Mouse (Mus musculus): ENCODE data around the gene Fgfr1op2. TPM values are rescaled to one million over a fixed set of nuclear protein-coding genes. Genes with fewer than 3 reads are reported as not detected.
"Not testable (repeated sequence)": the region's sequence is repeated elsewhere in the genome, so short reads cannot be mapped to it uniquely, and the experiment has no call there.

The Fgfr1op2 gene
- polyA plus RNA-seq, 1 experiment = 99.6 TPM

DNA sequence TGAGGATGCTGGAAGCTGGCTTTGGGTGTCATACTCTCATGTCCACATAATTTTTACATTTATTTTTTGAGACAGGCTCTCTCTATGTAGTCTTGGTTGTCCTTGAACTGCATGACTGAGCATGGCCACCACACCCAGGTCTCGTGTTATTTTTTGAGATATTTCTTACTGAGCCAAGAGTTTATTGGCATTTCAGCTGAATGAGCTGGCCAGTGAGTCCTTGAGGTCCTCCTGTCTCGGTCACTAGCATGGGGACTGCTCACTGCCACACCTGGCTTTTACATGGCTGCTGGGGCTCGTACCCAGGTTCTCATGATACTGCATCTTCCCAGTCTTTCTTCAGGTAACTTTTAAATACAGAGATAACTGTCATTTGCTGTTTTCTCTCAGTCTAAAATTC lies 36.6 kb upstream of the Fgfr1op2 start:
- WGBS = 74% methylated on average over 3 of the region's 3 CpGs

DNA sequence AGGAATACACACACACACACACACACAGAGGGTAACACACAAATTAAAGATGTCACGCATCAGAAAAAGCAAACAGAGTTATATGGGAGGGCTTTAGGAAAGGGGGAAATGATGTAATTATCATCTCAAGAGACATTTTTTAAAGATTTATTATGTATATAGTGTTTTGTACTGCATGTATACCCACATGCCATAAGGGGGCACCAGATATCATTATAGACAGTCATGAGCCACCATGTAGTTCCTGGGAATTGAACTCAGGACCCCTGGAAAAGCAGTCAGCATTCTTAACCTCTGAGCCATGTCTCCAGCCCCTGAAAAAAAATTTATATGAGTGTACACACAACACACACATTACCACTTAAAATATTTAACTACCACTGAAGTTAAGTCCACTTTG lies 32.4 kb upstream of the Fgfr1op2 start:
- no peaks in the 10 kb centered on the region; the same call in 1 of the 2 replicates for H3K4me1 ChIP-seq (ENCODE audit: control insufficient read depth, insufficient read depth, low read length)
- 71% methylated on average over 1 of the region's 1 CpGs for WGBS
- H3K4me3 ChIP-seq (replicated peaks; ENCODE audit: control insufficient read depth, low read depth, low read length) = no peak overlapping the region
- no peak overlapping the region for H3K27ac ChIP-seq (ENCODE audit: control insufficient read depth, insufficient read depth, low read depth, low read length, poor library complexity)
- TF ChIP-seq POLR2A (IDR thresholded peaks at IDR 0.05; ENCODE audit: borderline replicate concordance, control insufficient read depth, low read depth, low read length) = no peak
- no peak for TF ChIP-seq CTCF (IDR thresholded peaks at IDR 0.05; ENCODE audit: control insufficient read depth, insufficient read depth, low read length)

More for the DNA sequence above, 36.6 kb upstream of the Fgfr1op2 start:
- Histone ChIP-seq H3K27ac (ENCODE audit: control insufficient read depth, insufficient read depth, low read depth, low read length, poor library complexity) (no peak overlapping the region), H3K4me1 (ENCODE audit: control insufficient read depth, insufficient read depth, low read length) (no peaks in the 10 kb centered on the region; the same call in 1 of the 2 replicates), H3K4me3 (replicated peaks; ENCODE audit: control insufficient read depth, low read depth, low read length) (no peak overlapping the region)
- TF ChIP-seq CTCF (IDR thresholded peaks at IDR 0.05; ENCODE audit: control insufficient read depth, insufficient read depth, low read length) (no peak), POLR2A (IDR thresholded peaks at IDR 0.05; ENCODE audit: borderline replicate concordance, control insufficient read depth, low read depth, low read length) (no peak)

DNA sequence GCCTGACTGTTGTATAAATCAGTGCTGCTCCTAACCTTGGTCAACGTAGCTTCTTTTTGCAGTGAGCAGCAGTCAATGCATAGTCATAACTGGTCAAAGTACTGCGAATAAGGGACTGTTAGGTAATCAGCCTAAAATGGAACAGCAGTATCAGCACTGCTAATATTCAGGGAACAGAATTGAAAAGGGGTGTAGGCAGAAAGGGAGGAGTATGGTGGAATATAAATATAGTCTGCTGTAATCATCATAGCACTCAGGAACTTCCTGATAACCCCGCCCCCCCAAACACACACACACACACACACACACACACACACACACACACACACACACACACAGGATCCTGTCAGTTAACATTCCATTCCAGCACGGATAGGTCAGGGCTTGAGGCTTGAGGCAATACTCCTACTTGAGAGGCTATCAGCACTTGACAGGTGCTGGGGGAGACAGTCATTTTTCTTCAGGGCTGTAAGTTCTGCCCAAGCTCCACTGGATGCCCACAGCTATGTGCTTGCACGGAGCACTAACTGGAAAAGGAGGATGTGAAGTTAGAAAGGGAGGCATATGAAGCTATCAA lies 31.6 kb upstream of the Fgfr1op2 start:
- Histone ChIP-seq H3K27ac (ENCODE audit: control insufficient read depth, insufficient read depth, low read depth, low read length, poor library complexity) (no peak overlapping the region), H3K4me3 (replicated peaks; ENCODE audit: control insufficient read depth, low read depth, low read length) (no peak overlapping the region), H3K4me1 (ENCODE audit: control insufficient read depth, insufficient read depth, low read length) (no peaks in the 10 kb centered on the region; the same call in 1 of the 2 replicates)
- WGBS = 77% methylated on average over 5 of the region's 5 CpGs
- TF ChIP-seq CTCF (IDR thresholded peaks at IDR 0.05; ENCODE audit: control insufficient read depth, insufficient read depth, low read length) (no peak), POLR2A (IDR thresholded peaks at IDR 0.05; ENCODE audit: borderline replicate concordance, control insufficient read depth, low read depth, low read length) (no peak)

DNA sequence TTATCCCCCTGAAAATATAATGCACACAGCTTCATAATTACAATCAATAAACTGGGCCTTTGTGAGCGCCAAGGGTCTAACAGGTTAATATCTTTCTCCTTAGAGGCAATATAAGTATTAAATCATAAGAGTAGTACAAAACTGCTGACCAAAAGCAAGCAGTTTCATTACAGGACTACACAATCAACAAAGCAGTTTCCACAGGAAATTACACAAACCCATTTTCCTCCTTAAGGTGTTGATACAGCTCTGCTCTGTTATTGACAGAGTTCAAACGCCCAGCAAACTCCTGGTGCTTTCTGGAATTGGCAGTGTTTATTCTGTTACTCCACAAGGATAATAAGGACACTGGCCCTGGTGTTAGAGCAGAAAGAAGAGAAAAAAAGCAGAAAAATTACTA lies 26.6 kb upstream of the Fgfr1op2 start:
- Histone ChIP-seq H3K27ac (ENCODE audit: control insufficient read depth, insufficient read depth, low read depth, low read length, poor library complexity) (no peak overlapping the region), H3K4me3 (replicated peaks; ENCODE audit: control insufficient read depth, low read depth, low read length) (no peak overlapping the region), H3K4me1 (ENCODE audit: control insufficient read depth, insufficient read depth, low read length) (peaks cover 1% of the 10 kb centered on the region; the same call in 1 of the 2 replicates)
- no peak for TF ChIP-seq POLR2A (IDR thresholded peaks at IDR 0.05; ENCODE audit: borderline replicate concordance, control insufficient read depth, low read depth, low read length)
- no peak for TF ChIP-seq CTCF (IDR thresholded peaks at IDR 0.05; ENCODE audit: control insufficient read depth, insufficient read depth, low read length)
- WGBS = 61% methylated on average over 2 of the region's 2 CpGs

DNA sequence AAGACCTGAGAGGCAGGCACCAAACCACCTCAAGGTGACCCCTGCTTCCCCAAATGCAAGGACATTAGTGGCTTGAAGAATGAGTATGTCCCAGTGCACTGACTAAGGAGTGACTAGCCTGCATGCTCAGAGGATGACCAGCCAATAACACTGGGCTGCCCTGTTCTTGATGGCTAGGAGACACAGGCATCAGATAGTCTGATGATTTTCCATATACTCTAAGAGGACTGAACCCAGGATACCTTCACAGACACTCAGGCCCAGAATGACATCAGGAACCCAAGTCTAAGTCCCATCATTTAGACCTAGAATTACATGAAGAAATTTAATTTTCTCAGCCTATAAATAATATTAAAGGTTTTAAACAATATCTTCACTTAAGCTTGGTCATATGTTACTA lies 25.7 kb upstream of the Fgfr1op2 start:
- H3K27ac ChIP-seq (ENCODE audit: control insufficient read depth, insufficient read depth, low read depth, low read length, poor library complexity) = no peak overlapping the region
- peaks cover 1% of the 10 kb centered on the region; the same call in 1 of the 2 replicates for H3K4me1 ChIP-seq (ENCODE audit: control insufficient read depth, insufficient read depth, low read length)
- TF ChIP-seq CTCF (IDR thresholded peaks at IDR 0.05; ENCODE audit: control insufficient read depth, insufficient read depth, low read length) = no peak
- no peak for TF ChIP-seq POLR2A (IDR thresholded peaks at IDR 0.05; ENCODE audit: borderline replicate concordance, control insufficient read depth, low read depth, low read length)
- H3K4me3 ChIP-seq (replicated peaks; ENCODE audit: control insufficient read depth, low read depth, low read length) = no peak overlapping the region

DNA sequence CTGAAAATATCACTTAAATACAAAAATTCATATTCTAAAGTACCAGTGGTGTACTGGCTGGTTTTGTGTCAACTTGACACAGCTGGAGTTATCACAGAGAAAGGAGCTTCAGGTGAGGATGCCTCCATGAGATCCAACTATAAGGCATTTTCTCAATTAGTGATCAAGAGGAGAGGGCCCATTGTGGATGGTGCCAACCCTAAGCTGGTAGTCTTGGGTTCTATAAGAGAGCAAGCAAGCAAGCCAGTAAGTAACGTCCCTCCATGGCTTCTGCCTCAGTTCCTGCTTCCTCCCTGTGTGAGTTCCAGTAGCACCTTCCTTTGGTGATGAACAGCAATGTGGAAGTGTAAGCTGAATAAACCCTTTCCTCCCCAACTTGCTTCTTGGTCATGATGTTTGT lies 14.5 kb upstream of the Fgfr1op2 start:
- 88% methylated on average over 1 of the region's 1 CpGs for WGBS
- H3K4me3 ChIP-seq (replicated peaks; ENCODE audit: control insufficient read depth, low read depth, low read length); H3K27ac ChIP-seq (ENCODE audit: control insufficient read depth, insufficient read depth, low read depth, low read length, poor library complexity); H3K4me1 ChIP-seq (ENCODE audit: control insufficient read depth, insufficient read depth, low read length): not testable (repeated sequence)

DNA sequence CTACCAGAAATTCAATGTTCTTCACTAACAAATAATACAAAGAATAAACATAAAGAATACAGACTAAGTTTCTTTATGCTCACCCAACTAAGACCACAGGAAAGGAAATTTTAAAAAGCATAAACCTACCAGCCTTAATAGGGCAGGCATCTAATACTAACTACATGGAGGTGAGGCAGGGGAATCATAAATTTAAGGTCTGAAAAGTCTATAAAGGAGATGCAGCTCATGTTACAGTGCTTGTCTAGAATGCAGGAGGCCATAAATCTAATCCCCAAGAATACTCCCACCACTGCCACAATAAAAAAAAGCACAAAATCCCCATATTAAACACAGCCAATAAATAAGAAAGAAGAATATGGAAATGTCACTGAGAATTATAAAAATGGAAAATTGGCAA lies 4.9 kb upstream of the Fgfr1op2 start:
- Histone ChIP-seq H3K4me3 (replicated peaks; ENCODE audit: control insufficient read depth, low read depth, low read length) (no peak overlapping the region), H3K27ac (ENCODE audit: control insufficient read depth, insufficient read depth, low read depth, low read length, poor library complexity) (no peak overlapping the region), H3K4me1 (ENCODE audit: control insufficient read depth, insufficient read depth, low read length) (no peaks in the 10 kb centered on the region; the same call in 1 of the 2 replicates)
- TF ChIP-seq CTCF (IDR thresholded peaks at IDR 0.05; ENCODE audit: control insufficient read depth, insufficient read depth, low read length) (no peak), POLR2A (IDR thresholded peaks at IDR 0.05; ENCODE audit: borderline replicate concordance, control insufficient read depth, low read depth, low read length) (no peak)

DNA sequence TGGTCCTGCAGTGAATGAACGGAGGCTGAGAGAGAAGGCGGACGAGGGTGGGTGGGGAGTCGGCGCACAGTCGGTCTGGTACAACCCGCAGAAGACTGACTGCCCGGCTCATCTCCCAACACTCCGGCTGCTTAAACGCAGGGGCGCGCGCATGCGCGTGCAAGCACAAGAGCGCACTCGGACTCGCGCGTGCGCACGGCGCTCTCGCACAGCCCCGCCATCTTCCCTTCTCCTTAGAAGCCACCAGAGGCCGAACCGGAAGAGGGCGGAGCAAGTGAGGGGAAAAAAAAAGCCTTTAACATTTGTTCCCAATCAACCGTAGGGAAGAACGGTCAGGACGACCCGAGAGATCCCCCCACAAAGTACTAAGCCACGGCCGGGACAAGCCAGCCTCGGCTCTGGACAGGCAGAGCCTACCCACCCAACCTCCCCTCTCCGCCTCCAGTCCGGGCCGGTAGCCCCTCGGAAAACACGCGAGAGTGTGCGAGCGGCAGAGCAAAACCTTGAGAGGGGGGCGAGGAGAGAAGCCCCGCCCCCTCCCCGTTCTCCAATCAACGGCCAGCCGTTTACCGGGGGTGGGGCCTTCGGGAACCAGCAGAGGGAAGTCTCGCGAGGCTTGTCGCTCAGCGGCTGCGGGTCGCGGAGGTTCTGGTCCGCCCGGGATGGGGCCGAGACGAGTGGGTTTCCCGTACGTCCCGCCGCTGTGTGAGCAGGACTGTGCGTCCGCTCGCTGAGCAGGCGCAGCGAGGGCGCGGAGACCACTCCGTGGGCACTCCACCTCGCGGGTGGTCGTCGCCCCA lies 507 bp downstream of the Fgfr1op2 start, which contains the start of gene Ints13:
Gene Ints13 (minus strand): TSS at position 526 of the 800 bp plus-strand sequence.
- H3K4me1 ChIP-seq (ENCODE audit: control insufficient read depth, insufficient read depth, low read length) = no peaks in the 10 kb centered on the region; the same call in 1 of the 2 replicates
- no peak for TF ChIP-seq CTCF (IDR thresholded peaks at IDR 0.05; ENCODE audit: control insufficient read depth, insufficient read depth, low read length)
- peak; percentile 96 for TF ChIP-seq POLR2A (IDR thresholded peaks at IDR 0.05; ENCODE audit: borderline replicate concordance, control insufficient read depth, low read depth, low read length)
- peak within 1 kb of the TSS; percentile 88 for H3K4me3 ChIP-seq (replicated peaks; ENCODE audit: control insufficient read depth, low read depth, low read length)
- WGBS = under 1% methylated on average over 77 of the region's 77 CpGs
- peak within 1 kb of the TSS; percentile 98 for H3K27ac ChIP-seq (ENCODE audit: control insufficient read depth, insufficient read depth, low read depth, low read length, poor library complexity)
